Mouse (Mus musculus) ovary, postnatal 36 days (tissue): ENCODE measurements around the gene Ints14.

ENCODE experiments used
- DNase-seq: peaks from one replicate; pipeline ENCODE4 v3.0.0; 2022; ENCODE audit warnings: low spot score, mixed read lengths

The Ints14 gene

DNA sequence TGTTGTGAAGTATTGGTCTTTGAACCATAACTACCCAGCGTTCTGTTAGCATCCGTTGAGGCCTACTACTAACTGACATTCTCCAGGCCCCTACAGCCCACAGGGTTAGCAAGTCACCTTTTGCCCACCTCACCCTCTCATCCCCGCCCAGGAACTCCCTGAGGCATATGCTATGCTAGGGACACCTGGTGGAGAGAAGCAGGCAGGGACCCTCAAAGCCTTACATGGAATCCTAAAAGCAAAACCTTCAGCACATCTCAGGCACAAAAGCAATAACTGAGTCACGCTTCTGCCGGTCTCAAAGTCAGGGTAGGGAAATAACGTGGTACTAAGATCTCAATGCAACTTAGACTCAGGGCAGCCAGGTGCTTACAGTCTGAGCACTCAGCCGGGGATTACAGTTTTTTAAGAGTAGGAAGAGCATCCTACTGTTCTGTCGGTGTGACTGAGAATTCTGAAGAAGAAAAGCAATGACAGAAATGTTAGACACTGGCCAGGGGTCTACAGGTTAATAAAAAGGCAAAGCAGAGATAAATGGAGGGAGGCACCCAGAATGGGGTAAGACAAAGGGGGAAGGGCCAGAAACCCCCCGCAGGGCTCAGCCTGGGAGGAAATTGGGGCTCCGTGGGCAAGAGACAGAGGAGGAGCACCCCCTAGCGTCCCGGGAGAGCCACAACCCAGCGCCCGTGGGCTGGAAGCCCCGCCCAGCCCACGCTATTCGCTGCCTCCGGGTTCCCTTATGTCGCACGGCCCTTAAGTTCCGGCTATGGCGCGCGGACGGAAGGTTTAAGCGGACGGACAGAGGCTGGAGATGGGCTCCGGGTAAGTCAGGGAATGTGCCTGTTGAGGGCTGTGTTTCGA is at the start of gene Ints14:
Ints14 (plus strand) TSS at position 789 of the 861 bp plus-strand sequence.
- peak; percentile 97 for DNase-seq

DNA sequence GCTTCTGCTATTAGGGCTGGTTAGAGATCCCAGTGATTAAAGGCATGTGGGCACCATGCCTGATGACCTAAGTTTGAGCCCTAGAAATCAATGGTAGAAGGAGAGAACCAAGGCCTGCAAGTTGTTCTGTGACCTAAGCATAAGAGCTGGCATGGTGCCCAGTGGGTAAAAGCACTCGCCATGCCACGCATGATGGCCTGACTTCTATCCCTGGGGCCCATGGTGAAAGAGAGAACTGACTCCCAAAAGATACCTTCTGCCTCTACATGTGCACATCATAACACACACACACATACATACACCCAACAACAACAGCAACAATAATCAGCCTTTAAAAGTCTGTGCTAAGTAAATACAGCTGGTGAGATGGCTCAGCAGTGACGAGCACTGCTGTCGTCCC is 47.3 kb upstream of the Ints14 start:
- DNase-seq, result no peak

DNA sequence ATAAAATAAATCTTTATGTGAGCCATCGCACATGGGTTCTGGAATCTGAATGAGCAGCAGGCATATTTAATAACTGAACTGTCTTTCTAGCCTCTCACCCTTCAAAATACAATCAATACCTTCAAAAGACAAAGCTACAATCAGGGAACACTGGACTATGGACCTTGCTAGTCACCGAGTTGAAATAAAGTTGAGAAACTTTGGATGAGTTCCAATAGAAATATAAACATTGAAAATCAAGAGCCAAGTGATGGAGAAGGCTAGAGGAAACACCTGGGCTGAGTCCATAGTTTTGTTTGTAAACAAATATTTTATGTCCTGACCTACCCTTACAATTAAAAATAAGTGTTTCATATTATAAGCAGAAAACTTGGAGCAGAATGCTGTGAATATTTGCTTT is 46.7 kb upstream of the Ints14 start:
- no peak for DNase-seq

DNA sequence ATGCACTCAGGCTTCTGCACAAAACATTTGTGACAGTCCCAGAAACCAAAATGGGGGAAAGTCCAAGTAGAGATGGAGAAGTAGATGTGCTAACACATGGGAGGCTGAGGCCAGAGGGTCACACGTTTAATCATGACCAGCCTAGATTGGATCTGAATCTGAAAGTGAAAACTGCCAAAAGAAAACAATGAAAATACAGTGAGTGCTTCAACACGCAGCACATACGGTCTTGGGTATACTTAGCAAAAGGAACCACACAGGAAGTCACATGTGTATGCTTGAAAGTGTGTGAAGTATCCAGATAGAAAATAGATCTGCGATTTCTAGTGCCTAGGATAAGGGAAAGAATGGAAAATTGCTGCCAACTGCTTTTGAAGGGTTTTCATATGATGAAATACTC is 46.1 kb upstream of the Ints14 start:
- no peak for DNase-seq

DNA sequence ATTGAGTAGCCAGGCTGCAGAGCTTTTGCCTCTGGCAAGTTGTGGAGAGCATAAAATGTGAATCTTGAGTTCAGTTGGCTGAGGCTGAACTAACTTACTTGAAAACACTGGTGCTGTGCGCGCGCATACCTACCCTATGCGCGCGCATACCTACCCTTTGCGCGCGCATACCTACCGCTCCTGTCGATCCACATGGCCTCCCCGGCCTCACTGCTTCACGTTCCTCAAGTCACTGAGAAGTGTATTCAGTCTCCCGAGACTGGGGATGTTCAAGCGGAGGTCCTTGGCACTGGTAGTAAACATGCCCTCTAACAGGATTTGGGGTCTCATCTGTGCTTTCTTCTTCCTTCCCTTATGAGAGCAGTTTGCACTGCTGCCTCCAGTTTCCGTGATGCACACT is 42.1 kb upstream of the Ints14 start:
- DNase-seq, result peak; percentile 28

DNA sequence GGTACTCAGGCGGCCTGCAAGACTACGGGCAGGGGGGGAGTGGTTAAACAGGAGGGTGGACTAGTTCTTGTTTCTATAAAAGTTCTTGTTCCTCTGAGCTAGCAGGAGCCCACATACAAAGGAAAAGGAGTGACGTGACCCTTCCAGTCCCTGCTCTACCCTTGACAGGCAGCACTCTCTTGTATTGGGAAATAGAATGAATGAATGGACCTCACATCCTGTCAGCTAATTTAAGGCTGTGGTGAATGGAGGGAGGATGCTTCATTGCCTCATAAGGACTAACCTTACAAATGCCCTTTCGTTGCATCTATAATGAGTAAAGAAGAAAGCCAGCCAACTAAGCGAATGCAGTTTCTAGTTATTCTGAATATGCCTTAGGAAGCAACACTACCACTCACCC is 34.9 kb upstream of the Ints14 start:
- no peak for DNase-seq

DNA sequence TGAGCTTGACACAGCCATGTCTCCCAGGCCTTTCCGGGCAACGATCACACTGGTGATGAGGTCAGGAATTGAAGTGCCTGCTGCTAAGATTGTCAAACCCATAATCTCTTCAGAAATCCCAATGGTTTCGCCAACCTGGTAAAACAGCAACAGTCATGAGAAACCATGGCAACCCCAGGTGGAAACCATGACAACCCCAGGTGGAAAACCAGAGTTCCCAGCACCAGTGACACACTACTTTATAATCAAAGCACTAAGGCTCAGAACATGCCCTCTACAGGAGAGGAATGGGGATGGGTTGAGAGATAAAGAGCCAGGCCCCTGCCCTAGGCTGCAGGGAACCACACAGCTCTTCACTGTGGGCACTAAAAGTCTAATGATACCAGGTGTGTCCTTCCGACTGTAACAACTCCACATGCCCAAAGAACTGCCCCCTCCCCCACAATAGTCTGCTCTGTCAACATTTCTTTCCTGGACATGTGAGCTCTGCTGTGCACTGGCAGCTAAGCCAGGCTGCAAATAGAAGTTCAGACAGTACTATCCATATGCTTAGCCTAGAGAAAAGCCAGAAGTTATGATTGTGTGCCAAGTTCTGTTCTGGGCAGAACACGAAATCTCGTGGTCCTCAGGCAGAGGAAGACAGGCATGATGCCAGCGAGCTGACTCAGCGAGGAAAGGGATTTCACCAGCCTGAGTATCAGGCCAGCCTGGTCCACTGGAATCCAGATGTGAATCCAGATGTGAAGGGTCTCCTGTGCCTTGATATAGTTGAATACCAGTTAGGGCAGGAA is 34.3 kb upstream of the Ints14 start:
- peak; percentile 23 for DNase-seq

DNA sequence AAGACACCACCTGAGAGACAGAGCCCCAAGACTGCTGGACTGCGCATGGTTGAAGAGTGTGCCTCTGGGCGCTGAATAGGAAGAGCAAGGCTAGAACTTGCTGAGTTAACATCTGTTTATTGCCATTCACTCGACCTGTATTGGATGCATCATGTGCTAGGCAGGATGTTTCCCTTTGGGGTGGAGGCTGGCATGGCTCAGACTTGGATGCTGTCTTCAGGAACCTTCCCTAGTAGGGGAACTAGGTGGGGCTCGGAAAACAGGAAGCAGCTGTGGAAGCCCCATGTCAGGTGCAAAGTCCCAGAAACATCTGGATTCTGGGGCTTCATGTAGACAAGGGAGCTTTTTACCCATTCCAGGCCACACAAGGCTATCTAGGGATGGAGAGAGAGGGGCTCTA is 30.4 kb upstream of the Ints14 start:
- DNase-seq, result no peak

DNA sequence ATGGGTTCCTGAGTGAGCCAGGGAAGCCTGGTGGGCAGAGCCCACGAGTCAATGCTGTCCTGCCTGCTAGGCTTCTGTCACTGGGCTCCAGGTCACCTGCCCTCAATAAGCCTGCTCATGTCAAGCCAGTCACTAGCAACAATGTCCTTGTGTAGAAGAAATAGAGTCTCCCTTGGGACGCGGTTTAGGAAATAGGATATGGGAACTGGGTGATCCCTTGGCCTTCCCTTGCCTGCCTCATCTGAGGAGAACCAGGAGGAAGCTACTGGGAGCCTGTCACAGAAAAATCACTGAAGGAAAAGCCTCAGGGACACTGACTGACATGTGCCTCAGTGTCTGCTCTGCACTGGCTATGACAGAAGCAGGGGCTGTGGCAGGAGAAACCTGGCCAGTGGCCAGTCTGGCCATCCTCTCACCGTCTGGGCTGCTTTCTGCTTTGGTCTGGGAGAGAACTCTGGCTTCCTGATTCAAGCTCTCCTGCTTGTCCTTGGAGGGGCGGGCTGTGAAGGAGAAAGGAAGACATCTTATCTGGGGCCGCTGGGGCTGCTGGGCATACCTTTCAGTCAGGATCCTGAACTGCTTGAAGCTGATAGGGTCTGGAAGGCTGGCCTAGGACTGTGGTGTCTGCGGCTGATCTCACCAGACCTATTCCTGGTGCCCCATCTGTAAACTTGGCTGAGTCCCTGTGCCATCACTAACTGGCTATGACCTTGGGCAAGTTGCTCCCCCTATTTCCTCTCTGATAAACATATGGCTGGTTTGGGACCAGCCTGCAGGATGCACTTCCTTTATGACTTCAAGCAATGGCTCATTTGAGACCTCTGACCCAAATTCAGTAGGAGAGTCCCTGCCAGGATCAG is 28.7 kb upstream of the Ints14 start:
- peak; percentile 38 for DNase-seq

DNA sequence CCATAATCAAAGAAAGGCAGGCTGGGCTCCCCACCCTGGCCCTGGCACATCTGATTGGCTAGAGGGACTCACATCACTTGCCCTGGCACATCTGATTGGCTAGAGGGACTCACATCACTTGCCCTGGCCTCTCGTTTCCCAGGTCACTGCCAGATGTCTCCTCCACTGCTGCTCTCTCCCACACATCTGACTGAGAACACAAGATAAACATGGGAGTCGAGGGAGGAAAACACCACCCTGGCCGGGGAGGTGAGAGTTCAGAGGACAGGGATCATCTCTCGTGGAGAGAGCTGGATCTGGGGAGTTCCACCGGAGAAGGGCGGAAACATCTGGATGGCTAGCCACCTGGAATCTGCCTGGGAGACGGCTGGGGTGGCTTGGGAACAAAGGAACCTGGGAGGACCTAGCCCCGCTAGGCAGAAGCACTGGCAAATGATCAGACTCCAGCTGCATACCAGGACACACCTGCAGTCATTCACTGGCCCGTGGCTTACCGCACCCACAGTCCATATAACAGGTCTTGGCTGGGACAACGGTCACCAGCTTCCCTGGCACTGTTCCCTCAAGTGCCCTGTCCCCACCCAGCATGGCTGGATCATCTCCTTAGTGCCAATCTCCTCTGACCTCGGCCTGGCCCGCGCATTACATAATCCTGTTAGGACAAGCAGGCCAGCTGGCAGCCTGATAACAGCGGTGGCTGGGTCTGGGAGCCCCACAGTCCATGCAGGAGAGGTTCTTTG is 26.5 kb upstream of the Ints14 start:
- DNase-seq, result peak; percentile 59

DNA sequence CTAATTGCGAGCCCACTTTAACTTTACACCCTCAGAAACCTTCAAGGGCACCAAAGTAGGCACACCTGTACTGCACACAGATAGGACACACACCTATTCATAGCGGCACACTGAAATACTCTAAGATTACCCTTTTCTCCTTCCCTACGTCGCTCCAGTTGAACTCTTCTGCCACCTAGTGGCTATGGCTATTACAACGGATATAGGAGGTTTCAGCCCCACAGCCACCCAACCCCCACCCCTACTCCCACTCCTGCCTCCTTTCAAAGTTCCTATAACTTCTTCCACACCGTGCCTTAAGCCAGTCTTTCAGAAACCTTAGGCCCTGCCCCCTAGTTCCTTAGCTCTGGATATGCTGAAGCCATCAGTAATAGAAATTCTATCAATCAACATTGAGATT is 24.2 kb upstream of the Ints14 start:
- DNase-seq, result peak; percentile 38

DNA sequence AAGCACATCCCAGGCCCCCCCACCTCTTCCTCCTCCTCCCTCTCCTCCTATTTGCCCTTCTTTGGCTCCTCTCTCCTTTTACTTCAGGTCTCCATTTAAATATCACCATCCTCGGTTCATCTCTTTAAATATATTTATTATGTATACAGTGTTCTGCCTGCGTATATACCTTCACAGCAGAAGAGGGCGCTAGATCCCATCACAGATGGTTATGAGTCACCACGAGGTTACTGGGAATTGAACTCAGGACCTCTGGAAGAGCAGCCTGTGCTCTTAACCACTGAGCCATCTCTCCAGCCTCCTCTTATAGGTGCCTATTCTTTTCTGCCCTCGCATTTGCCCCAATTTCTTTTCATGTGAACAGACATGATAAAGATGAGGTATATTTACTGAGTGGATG is 23.2 kb upstream of the Ints14 start:
- no peak for DNase-seq

DNA sequence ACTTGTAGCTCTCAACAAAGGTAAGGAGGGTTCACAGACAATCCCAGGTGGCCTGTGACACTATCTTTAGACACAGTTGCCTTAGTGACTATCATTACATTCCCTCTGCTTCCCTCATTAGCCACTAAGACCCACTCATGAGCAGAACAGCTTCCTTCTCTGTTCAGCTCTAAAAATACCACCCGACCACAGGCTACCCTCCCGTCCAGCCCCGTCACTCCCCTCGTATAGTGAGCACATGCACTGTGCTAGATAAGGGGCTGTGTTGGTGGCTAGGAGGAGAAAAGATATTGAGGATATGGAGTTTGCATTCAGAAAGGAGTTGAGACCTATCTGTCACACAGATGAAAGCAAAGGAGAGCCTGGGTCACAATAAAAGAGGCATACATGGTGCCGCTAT is 22.2 kb upstream of the Ints14 start:
- DNase-seq, result no peak

DNA sequence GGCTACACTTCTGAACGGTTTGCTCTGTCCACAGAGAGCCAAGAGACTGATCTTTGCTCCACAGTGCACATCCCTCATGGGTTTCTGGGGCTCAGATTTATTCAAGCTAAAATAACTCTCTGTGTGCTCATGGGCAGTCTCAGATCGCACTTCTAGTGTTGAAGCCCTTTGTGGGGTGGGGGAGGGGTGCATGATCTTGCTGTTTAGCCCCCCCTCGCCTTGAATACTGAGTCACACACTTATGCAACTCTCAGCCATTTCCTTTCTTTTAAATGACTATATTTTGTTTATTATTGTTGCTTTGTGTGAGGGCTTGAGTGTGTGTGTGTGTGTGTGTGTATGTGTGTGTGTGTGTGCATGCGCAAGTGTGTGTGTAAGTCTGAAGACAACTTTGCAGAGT is 21.4 kb upstream of the Ints14 start:
- DNase-seq, result no peak

DNA sequence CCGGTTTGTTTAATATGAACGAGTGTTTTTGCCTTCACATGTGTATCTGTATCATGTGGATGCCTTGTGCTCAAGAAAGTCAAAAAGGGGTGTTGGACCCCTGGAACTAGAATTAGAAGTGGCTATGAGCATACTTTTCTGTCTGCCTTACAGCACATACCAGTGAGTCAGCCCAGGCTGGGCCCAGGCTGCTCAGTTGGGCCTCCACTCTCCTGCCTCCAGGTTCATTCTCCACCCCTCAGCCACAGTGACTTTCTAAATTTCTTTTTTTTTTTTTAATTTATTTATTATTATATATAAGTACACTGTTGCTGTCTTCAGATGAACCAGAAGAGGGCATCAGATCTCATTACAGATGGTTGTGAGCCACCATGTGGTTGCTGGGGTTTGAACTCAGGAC is 20.9 kb upstream of the Ints14 start:
- DNase-seq, result no peak

DNA sequence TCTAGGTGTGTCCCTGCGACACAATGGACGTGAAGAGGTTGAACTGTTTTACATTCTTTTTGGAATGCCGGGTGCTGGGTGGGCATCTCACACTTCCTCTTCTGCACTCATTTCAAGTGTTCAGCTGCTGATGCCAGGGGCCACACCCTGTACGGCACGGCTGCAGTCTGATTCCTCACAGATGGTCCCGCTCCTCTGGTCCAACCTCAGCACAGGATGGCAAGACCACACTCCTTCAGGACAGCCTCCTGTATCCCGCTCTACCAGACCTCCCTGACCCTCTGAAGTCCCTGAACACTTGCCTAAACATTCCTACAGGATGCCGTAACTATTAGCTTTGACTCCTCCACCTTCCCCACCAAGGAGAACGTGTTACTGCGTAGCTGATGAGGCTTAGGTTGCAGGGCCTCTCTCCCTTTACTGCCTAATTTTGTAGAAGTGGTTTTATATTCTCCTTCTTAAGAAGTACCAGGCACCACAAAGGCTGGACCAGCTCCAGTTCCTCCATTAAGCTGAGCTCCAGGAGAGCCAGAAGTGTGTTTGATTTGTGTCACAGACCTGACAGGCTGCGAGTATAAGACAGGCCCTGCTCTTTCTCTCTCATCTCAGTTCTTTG is 19.9 kb upstream of the Ints14 start:
- no peak for DNase-seq

DNA sequence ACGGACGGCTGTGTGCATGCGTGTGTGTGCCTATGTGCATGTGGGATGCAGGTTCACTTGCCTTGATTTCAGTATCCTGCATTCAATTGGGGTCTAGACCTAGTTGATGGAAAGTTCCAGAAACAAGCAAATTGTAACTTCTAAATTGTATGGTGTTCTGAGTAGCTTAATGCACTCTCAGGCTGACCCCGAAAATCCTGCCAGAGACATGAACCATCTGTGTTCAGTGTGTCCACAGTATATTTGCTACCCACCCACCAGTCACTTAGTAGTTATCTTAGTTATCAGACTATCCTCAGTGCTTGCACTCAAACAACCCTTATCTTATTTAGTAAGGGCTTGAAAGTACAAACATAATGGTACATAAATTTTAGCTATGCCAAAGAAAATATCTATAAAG is 19.1 kb upstream of the Ints14 start:
- DNase-seq, result no peak

DNA sequence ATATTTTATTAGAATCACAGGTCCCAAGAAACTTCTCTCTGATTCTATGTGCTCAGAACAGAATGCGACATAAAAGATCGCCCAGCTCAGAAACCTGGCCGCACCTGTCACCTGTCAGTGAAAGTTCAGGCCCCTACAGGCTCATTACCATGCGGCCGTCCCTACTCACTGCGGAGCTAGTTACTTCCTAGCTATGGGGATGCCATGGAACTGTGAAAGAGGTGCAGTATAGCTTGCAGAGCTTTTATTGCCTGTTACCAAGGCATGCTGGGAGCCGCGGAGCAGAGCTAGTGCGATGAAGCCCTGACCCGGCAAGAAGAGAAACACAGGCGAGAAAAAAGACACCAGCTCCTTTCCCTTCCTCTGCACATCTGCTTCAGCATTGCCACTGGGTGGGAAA is 16.7 kb upstream of the Ints14 start:
- no peak for DNase-seq

DNA sequence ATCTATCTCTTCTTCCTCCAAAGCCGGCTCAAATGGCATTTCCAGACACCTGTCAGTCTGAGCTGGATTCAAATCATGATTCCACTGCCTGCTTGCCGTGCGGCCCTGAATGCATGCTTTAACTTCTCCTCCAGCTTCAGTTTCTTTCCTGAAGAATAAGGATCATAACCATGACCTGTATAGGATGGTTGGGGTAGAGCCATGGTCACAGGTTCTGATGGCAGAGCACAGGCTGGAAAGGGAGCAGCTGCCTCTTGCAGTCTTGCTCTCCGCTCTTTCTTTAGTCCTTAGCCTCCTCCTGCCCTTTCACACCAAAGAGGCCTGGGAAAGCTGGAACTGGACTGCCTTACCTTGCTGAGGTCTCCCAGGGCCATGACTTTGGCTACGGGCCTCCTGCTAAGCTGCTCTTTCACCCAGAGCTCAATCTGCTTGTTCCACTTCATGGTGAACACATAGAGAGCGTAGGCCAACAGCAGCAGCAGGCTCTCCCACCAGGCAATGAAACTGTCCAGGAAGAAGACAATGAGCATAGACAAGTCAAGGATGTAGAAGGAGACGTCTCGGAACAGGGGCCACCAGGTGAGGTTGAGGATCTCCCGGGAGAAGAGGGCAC is 13.1 kb upstream of the Ints14 start:
- no peak for DNase-seq

DNA sequence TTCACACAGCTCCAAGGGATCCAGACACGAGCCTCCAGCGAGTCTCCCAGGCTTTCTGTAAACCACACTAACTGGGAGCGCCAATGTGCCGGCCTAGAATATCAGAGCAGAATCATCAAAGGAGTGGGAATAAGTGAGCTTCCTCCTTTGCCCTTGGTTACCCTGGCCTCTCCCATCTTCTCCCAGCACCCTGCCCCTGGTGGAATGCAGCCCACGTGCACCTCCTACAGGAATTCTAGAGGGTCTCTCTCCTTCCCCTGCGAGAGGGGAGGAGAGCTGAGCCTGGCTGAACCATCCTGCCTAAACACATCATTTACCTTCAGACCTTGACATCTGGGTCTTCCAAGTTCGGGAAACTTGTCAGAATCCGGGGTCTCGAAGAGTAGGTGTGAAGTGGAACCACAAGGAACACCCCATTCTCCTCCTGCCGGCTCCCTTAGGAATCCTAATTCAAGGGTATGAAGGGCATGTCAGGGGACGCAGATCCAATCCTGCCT is 9.5 kb upstream of the Ints14 start, which contains the start of gene Slc24a1:
Slc24a1 (minus strand) TSS at position 447 of the 497 bp plus-strand sequence.
- DNase-seq, result no peak

DNA sequence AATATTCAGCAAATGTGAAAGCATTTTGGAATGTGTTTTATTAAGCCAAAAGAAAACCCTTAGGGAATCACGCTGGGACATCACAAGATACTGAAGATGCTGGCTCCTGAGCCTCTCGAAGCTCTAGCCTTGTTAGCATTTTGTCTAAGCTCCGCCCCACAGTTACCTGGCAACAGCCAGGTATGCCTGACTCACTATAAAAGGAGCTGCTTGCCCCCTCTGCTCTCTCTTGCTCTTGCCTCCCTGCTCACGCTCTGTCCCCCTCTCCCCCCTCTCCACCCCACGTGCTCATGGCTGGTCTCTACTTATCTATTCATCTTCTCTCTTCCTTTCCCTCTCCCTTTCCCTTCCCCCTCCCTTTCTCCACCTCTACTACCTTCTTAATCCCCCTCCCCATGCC is 8.7 kb upstream of the Ints14 start:
- DNase-seq, result no peak
